Mouse (Mus musculus) 3T3-L1 (cell line): ENCODE measurements around the gene Sstr4.

Experiments used
- DNase-seq: peaks from one replicate; pipeline ENCODE4 v3.0.0-alpha.2; 2015; ENCODE audit warnings: low read depth, low spot score

Gene Sstr4

DNA sequence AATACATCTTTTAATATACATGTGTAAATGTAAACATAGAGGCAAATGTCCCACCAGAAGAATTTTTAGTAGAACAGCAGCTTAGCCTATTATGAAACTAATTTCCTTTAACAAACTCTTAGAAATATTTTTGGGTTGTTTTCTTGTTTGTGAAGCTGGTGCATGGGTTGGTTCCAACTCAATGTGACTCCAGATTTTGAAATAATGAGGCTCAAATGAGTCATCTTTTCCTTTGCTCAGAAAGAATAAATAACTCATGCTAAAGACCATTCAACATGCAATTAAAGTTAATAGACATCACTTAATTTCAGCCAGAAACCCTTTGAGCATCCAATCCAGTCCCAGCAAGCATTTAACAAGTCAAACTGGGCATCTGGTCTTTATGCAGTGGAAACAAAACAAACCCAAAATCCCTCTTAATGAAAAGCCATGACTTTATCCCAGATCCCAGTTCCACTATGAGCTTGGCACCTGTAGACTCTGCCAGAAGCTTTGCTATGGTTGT is 33.9 kb downstream of the Sstr4 start:
- DNase-seq, result peak; percentile 53

- peak; percentile 60 for DNase-seq
Observed at GRCm38 (mm10) chr2:148430941-148431340, 35.8 kb downstream of the Sstr4 start.

- no peak for DNase-seq
Observed at GRCm38 (mm10) chr2:148432346-148432745, 37.2 kb downstream of the Sstr4 start.

- no peak for DNase-seq
Observed at GRCm38 (mm10) chr2:148436285-148436684, 41.1 kb downstream of the Sstr4 start.

DNA sequence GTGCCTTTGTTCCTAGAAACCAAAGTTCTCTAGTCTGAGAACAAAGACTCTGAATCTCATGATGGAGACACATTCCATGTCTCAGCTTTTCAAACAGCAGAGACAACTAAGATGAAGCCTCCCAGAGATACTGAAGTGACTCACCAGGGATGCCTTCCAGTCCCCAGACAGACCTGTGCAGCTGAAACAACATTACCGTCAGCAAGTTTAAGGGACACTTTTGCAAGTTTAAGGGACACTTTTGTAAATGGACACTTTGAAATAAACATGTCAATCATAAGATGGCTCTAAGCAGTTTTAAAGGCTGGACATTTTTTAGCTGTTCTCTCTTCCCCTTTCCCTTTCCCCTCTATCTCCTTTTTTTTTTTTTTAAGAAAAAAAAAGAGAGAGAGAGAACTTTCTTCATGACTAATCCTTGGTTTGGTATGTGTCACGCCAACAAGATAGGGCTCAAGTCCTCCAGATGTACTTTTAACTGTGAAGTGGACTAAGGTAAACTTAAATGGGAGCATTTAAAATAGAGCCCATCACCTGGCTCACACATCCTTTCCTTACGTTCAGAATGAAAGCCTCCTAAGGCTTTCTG is 44.6 kb downstream of the Sstr4 start:
- peak; percentile 77 for DNase-seq

DNA sequence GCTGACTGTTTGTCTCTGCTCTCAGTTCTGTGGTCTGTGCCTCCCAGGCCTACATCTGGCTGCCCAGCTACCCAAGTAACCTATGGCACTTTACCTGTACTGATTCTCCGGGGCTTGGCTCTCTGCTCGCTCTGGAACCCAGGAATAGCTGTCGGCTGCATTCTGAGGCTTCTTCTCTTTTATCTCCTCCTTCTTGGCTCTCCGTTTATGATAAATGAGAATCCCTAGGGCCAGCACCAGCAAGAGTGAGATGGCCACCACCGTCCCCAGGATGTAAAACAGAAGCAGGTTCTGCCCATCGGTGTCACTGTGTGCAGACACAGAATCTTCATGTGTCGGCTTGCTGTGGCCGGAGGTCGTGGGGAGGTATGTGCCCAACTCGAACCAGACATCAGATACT is 46.3 kb downstream of the Sstr4 start:
- DNase-seq, result no peak

GRCm38 (mm10) chr2:148442172-148442571 is 47.0 kb downstream of the Sstr4 start:
- no peak for DNase-seq

DNA sequence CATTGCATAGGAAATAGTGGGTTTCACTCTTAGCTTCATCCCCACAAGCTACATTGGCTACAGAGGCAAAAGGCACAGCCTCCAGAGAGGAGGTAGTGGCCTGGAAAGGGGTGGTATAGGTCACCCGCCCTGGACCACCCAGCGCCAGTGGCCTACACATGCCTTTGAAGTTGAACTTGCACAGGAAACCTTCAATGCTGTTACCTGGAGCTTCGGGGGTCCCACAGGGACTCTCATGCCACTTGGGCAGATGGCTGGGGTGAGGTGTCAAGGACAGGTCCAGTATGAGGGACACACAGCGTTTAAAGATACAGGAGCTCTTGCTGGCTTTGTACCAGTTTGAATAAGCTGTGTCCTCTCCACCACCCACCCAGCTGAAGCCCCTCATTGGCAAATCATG is 47.6 kb downstream of the Sstr4 start:
- no peak for DNase-seq

GRCm38 (mm10) chr2:148443249-148443958 is 48.3 kb downstream of the Sstr4 start, which contains the start of gene Cd93:
Cd93 (minus strand) TSS chr2:148443563.
- no peak for DNase-seq

DNA sequence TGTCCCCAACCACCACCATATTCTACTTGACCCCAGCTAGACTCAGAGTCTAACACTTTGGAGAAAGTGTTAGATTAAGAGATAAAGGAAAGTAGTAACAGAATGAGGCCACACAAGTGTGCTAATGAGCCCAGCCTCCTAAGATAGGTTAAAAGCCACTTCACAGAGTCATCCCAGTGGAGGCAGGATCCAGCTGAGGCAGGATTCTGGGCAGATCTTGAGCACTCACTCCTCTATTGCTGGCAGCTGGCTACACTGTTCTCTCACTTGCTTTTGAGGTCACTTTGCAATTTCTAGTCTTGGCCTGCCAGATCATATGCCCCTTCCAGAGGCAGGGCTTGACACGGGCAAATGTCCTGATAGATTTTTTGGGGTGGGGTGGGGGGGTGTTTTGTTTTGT is 49.3 kb downstream of the Sstr4 start:
- no peak for DNase-seq

- peak; percentile 71 for DNase-seq
Observed at GRCm38 (mm10) chr2:148445616-148446015, 50.5 kb downstream of the Sstr4 start.
